Mouse (Mus musculus) midbrain, embryonic 16.5 days (tissue): ENCODE measurements around the gene Tubgcp3. TPM values are rescaled to one million over a fixed set of nuclear protein-coding genes. Genes with fewer than 3 reads are reported as not detected.
"Not testable (repeated sequence)": the region's sequence is repeated elsewhere in the genome, so short reads cannot be mapped to it uniquely, and the experiment has no call there.

Experiments used
- ATAC-seq: fragments of 200-750 bp; cut with Nextera tagmentation; 2 replicates; pipeline ENCODE4 v1.8.0; 2017; ENCODE audit warnings: moderate TSS enrichment
- H3K27ac ChIP-seq: fragments of 300-500 bp; sonication (generic); 2 replicates; pipeline ENCODE4 v1.5.1; 2014; ENCODE audit warnings: mild to moderate bottlenecking, low read length, mixed read lengths
- H3K27me3 ChIP-seq: fragments of 300-500 bp; sonication (generic); 2 replicates; pipeline ENCODE4 v1.6.1; 2014; ENCODE audit warnings: low read depth, low read length, mixed read lengths; ENCODE audit not compliant: control insufficient read depth, insufficient read depth
- H3K36me3 ChIP-seq: fragments of 300-500 bp; sonication (generic); 2 replicates; pipeline ENCODE4 v1.6.1; 2014; ENCODE audit warnings: mild to moderate bottlenecking, low read length, moderate library complexity, mixed read lengths; ENCODE audit not compliant: control insufficient read depth, insufficient read depth
- H3K4me1 ChIP-seq: fragments of 300-500 bp; sonication (generic); 2 replicates; pipeline ENCODE4 v1.6.1; 2014; ENCODE audit warnings: mild to moderate bottlenecking, low read length, mixed read lengths; ENCODE audit not compliant: control insufficient read depth, insufficient read depth
- H3K4me2 ChIP-seq: fragments of 300-500 bp; sonication (generic); 2 replicates; pipeline ENCODE4 v1.6.1; 2014; ENCODE audit warnings: mild to moderate bottlenecking, low read length, mixed read lengths
- H3K4me3 ChIP-seq: fragments of 300-500 bp; sonication (generic); 2 replicates; pipeline ENCODE4 v1.5.1; 2014; ENCODE audit warnings: low read depth, mild to moderate bottlenecking, low read length, moderate library complexity, mixed read lengths
- H3K9ac ChIP-seq: fragments of 300-500 bp; sonication (generic); 2 replicates; pipeline ENCODE4 v1.6.1; 2014; ENCODE audit warnings: low read depth, low read length, mixed read lengths
- H3K9me3 ChIP-seq: fragments of 300-500 bp; sonication (generic); replicated peaks from 2 replicates; pipeline ENCODE4 v1.6.1; 2014; ENCODE audit warnings: mild to moderate bottlenecking, low read length, mixed read lengths; ENCODE audit not compliant: control insufficient read depth, poor library complexity, severe bottlenecking
- WGBS: fragments of 180-500 bp; shearing (Covaris S2); extraction: QIAGEN DNeasy Blood & Tissue Kit; methylation state at CpG from one replicate; pipeline ENCODE4 v1.1.7; 2014; 5-methylcytosine and 5-hydroxymethylcytosine counted together
- polyA plus RNA-seq: library from polyadenylated mRNA; unstranded; fragments of >200 nt; fragmentation: Nextera tagmentation; extraction: Ambion mirVana; gene quantifications from 2 replicates; pipeline ENCODE4 v1.2.1, GENCODE M21; 2015

The Tubgcp3 gene
- polyA plus RNA-seq, 1 experiment from 2014 or later, result 42.5 TPM

DNA sequence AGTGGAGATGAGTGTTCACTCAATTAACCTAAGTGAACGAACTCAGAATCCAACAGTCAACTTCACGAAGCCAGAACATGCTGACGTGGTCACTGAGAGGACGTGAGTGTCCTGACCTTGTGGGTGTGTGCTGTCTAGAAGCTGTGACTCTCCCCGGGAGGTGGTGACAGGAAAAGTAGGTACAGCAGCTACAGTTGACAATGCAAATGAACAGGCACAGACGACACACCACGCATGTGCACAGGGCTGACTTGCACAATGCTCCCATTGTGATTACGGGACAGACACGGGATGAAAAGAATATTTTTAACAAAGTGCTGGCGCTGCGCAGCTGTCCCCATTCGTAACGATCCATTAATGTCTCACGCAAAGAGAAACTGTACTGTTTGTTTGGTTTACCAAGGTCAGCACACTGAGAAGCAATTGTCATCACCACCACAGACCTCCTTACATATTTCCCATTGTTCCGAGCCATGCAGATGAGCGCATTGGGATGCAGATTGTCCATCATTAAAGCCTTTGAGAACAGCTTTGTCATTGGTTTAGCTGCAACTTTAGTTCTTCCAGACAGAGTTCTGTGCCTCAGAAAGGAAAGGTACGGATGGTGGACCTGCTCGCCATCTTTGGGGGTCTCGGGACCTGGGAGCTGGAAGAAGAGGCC is 92.6 kb downstream of the Tubgcp3 start:
- H3K4me2 ChIP-seq, ATAC-seq, H3K27ac ChIP-seq, H3K4me1 ChIP-seq, H3K36me3 ChIP-seq, H3K9me3 ChIP-seq, H3K4me3 ChIP-seq, H3K9ac ChIP-seq, H3K27me3 ChIP-seq: not testable (repeated sequence)
- WGBS, result 56% methylated on average over 19 of the region's 19 CpGs

DNA sequence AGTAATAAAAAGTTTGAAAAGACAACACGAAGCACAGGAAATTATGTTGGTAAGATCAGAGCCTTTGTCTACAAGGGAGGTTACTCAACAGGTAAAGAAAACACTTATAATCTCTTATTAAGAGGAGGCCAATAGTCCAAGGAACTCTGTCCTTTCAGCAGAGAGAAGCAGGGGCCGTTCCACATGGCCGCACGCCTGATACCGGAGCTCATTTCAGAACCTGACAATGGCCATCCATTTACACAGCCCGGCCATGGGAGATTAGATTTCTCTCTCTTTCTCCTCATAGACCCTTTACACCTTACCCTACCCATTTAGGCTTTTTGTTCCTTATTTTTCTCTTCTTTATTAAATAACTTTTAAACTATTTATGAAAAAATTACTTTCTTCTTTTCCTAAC is 95.3 kb downstream of the Tubgcp3 start:
- Histone ChIP-seq H3K4me2 (no peak overlapping the region), H3K27me3 (peaks cover 8% of the 10 kb centered on the region), H3K9me3 (no peaks in the 10 kb centered on the region), H3K9ac (no peak overlapping the region), H3K4me3 (no peak overlapping the region), H3K27ac (no peak overlapping the region), H3K4me1 (no peaks in the 10 kb centered on the region), H3K36me3 (no peaks in the 10 kb centered on the region)
- 25% methylated on average over 6 of the region's 6 CpGs for WGBS
- ATAC-seq, result no peak

GRCm38 (mm10) chr8:12576003-12576402 is 96.0 kb downstream of the Tubgcp3 start:
- H3K4me2 ChIP-seq, result no peak overlapping the region
- no peaks in the 10 kb centered on the region for H3K36me3 ChIP-seq
- peaks cover 8% of the 10 kb centered on the region; the same call in 1 of the 2 replicates for H3K27me3 ChIP-seq
- WGBS, result 35% methylated on average over 5 of the region's 5 CpGs
- no peak overlapping the region for H3K9ac ChIP-seq
- no peak for ATAC-seq
- H3K4me3 ChIP-seq, result no peak overlapping the region
- no peaks in the 10 kb centered on the region for H3K9me3 ChIP-seq
- no peaks in the 10 kb centered on the region for H3K4me1 ChIP-seq
- H3K27ac ChIP-seq, result no peak overlapping the region

GRCm38 (mm10) chr8:12572814-12573534 is 99.1 kb downstream of the Tubgcp3 start, which contains the start of gene Spaca7:
Spaca7 (plus strand) TSS chr8:12573029.
- Histone ChIP-seq H3K4me2 (no peak within 1 kb of the TSS), H3K4me3 (no peak within 1 kb of the TSS), H3K9me3 (no peaks in the 10 kb centered on the region), H3K9ac (no peak within 1 kb of the TSS), H3K27me3 (peaks cover 8% of the 10 kb centered on the region; the same call in 1 of the 2 replicates), H3K36me3 (no peaks in the 10 kb centered on the region), H3K27ac (no peak within 1 kb of the TSS), H3K4me1 (no peaks in the 10 kb centered on the region)
- WGBS, result 78% methylated on average over 14 of the region's 14 CpGs
- ATAC-seq, result no peak

DNA sequence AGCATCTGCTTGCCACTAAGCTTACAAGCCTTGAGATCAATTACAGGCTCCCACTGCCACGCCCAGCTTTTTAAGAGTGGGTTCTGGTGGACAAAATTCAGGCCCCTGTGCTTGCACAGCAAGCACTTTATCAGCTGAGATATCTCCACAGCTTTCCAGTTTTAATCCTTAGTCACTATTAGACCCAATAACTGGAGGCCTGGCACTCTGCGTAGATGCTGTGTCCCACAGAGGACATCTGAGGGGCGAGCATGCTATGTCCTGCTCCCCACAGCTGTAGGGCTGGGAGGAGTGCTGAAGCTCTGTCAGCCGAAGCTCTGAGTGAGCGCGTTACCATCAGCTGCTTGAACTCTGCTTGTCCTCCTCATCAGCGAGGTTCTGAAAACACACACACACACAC is 105.5 kb downstream of the Tubgcp3 start:
- no peak overlapping the region for H3K27ac ChIP-seq
- no peaks in the 10 kb centered on the region for H3K36me3 ChIP-seq
- peaks cover 9% of the 10 kb centered on the region; the same call in 1 of the 2 replicates for H3K27me3 ChIP-seq
- 55% methylated on average over 7 of the region's 7 CpGs for WGBS
- H3K4me2 ChIP-seq, result no peak overlapping the region
- no peak for ATAC-seq
- no peak overlapping the region for H3K4me3 ChIP-seq
- H3K9ac ChIP-seq, result no peak overlapping the region
- H3K9me3 ChIP-seq, result no peaks in the 10 kb centered on the region
- no peaks in the 10 kb centered on the region; the same call in 1 of the 2 replicates for H3K4me1 ChIP-seq

GRCm38 (mm10) chr8:12565488-12565887 is 106.6 kb downstream of the Tubgcp3 start:
- H3K9ac ChIP-seq, result no peak overlapping the region
- peaks cover 9% of the 10 kb centered on the region; the same call in 1 of the 2 replicates for H3K27me3 ChIP-seq
- ATAC-seq, result no peak
- no peak overlapping the region for H3K4me3 ChIP-seq
- no peaks in the 10 kb centered on the region for H3K9me3 ChIP-seq
- H3K4me2 ChIP-seq, result no peak overlapping the region
- H3K36me3 ChIP-seq, result no peaks in the 10 kb centered on the region
- WGBS, result 20% methylated on average over 10 of the region's 10 CpGs
- H3K27ac ChIP-seq, result no peak overlapping the region
- H3K4me1 ChIP-seq, result no peaks in the 10 kb centered on the region; the same call in 1 of the 2 replicates

- H3K9ac ChIP-seq, result no peak overlapping the region
- no peaks in the 10 kb centered on the region for H3K9me3 ChIP-seq
- H3K36me3 ChIP-seq, result no peaks in the 10 kb centered on the region
- peak; percentile 61 for ATAC-seq
- peaks cover 9% of the 10 kb centered on the region; the same call in 1 of the 2 replicates for H3K27me3 ChIP-seq
- no peak overlapping the region for H3K4me2 ChIP-seq
- H3K4me1 ChIP-seq, result no peaks in the 10 kb centered on the region; the same call in 1 of the 2 replicates
- H3K27ac ChIP-seq, result no peak overlapping the region
- H3K4me3 ChIP-seq, result no peak overlapping the region
- WGBS, result 3% methylated on average over 4 of the region's 4 CpGs
These were observed 107.7 kb downstream of the Tubgcp3 start for GRCm38 (mm10) chr8:12564307-12564706.
